Mouse (Mus musculus) kidney, postnatal 10 days (tissue): ENCODE data around the gene Hdac4.

Experiments used
- DNase-seq: peaks from one replicate; pipeline ENCODE4 v3.0.0; 2021; ENCODE audit warnings: mixed read lengths

The Hdac4 gene

DNA sequence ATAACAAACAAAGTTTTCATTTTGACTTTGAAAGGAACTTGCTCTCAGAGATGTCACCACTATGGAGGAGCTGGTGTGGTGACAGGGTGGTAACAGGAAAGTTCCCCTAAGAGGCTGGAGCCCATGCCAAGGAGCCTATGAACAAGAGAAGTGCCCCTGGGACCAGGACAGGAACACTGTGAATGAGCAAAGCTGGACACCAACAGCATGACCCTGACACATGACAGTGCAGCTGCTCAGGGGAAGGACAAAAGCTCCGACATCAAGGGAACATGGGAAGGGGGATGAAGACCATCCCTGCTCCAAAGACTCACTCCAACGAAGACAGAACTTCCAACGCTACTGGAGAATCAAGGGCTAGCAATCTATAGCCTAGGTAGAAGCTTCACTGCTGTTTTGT lies 97.0 kb downstream of the Hdac4 start:
- no peak for DNase-seq

DNA sequence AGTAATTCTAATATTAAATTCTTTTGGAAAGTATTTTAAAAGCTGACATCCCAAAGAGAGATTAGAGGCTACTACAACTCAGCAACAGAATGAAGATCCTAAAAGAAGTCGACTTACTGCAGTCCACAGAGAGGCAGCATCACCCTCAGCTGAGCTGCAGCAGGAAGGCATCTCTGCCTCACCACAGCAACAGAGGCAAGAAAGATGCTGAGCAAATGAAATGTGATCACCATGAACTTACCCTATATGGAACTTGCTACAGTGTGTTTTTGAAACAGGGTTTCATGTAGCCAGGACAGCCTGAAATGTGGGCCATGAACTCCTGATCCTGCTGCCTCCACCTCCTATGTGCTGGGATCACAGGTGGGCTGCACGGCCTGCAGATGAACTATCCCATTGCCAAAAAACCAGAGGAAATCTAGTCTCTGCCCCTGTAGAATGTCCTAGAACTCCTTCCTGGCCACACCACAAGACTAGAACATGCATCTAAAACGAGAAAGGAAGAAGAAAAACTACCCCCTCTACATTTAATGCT lies 98.4 kb downstream of the Hdac4 start:
- no peak for DNase-seq

DNA sequence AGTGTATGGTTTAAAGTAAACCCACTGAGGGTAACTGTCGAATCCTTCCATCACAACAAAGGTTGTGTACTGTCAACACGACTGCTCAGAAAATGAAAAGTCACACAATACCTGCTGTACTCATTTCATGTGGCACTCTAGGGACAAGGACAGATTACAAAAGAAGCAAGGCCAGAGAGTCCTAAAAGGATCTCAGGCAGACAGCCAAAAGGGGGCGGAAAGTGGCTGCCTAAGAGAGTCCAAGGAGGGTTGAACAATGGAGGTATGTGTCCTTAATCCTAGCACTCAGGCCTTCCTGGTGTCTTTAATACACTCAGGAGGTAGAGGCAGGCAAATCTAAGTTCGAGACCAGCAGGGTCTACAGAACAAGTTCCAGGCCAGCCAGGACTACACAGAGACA lies 103.2 kb downstream of the Hdac4 start:
- DNase-seq, result no peak

DNA sequence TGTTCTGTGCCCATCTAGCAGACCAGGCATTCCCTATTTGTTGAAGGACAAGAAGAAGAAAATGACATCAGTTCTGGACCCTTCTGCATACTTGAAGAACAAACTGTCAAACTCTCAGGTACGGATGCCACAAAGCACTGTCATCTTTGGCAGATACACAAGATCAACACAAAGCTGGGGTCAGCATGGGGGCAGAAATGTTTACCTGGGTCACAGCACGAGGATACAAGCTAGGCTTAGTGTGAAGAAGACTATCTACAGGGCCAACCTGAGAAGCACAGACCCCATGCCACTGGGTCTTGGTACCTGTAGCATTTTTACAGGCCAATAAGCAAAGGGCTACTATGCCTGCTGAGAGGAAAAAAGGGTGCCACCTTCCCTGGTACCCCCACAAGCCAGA lies 107.7 kb downstream of the Hdac4 start:
- DNase-seq, result no peak

GRCm38 (mm10) chr1:92087343-92087742 lies 108.2 kb downstream of the Hdac4 start:
- DNase-seq, result no peak

DNA sequence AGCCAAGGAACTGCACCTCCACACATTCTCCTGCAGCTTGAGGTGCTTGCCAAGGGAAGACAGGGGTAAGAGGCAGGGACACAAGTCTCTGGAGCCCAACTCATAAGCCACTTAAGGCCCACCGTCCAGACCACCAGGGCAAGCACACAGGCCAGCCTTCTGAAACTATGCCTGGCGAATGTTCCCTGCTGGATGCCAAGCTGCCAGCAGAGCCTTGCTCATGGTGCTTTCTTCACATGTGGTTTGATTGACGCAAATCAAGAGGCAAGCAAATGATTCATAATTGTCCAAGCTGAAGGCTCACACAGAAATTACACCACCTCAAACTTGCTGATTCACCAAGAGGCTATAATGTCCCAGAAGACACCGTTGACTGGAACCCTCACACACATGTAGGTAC lies 108.7 kb downstream of the Hdac4 start:
- DNase-seq, result no peak

DNA sequence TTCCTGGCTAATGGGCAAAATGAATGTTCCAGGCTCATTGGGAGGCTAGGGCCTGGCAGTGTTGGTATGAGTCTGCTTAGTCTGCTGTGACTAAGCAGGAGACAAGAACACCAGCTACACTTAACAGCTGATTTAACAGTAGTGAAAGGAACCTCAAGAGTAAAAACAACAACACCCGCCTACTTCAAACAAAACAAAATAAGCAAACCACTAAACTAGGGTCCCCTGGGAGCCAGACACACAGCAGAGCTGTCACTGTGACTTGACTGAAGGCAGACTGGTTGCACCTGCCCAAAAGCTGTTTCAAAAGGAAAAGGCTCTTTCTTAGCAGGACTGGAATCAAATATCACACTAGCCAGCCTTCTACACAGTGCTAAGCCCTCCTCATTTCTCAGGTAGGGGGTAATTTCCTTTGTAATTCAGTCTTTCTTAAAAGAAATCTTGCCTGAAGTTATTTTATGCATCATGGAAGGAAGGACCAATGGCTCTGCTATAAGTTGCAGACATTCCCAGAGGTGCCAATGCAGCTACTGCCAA lies 109.2 kb downstream of the Hdac4 start:
- DNase-seq, result peak; percentile 34

GRCm38 (mm10) chr1:92084738-92085137 lies 110.8 kb downstream of the Hdac4 start:
- no peak for DNase-seq

DNA sequence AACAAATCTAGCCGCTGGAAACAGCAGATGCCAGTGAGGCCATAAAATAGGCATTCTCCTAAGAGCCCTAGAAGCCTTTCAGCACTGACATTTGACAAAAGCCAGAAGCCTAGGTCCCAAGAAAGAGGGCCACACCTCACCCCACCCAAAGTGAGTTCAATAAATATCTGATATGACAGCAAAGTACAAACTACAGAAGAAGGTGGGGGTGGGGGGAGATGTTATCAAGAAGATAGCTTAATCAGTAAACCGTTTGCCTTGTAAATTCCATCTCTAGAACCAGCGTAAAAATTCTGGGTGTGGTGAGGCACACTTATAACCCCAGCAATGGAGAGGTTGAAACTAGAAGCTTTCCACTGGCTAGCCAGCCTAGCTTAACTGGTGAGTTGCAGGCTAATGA lies 111.5 kb downstream of the Hdac4 start:
- no peak for DNase-seq

DNA sequence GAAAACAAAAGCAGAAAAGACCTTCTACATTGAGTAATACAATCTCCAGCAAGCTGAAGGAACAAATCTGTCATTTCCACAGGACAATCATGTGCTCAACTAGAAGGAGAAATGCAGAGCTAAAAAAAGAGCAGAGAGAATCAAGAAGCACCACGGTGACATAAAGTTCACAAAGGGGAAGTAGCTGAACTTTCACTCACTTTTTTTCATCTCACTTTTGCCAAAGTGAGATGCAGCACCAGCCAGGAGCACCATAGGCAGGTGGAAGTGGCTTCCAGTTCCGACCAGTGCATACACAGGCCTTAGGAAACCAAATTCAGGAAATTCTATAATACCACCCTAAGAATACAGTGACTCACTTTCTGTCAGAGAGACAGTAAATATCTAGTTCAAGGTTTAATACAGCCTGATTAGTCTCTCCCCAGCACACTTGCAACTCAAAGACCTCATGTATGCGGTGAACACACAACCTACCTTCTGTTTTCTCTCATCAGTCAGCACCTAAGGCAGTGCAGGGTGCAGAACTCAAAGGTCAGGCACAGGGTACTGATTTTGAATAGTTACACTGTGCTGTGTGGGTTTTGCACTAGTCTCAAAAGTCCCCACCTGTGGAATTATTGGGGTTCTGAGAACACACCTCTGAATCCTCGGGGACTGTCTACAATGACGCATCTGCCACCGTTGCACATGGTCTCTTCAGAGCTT lies 112.5 kb downstream of the Hdac4 start:
- no peak for DNase-seq

- DNase-seq, result no peak
Observed at GRCm38 (mm10) chr1:92082156-92082836, 113.2 kb downstream of the Hdac4 start.

- DNase-seq, result peak; percentile 35
Observed at GRCm38 (mm10) chr1:92079982-92080537, 115.4 kb downstream of the Hdac4 start.

DNA sequence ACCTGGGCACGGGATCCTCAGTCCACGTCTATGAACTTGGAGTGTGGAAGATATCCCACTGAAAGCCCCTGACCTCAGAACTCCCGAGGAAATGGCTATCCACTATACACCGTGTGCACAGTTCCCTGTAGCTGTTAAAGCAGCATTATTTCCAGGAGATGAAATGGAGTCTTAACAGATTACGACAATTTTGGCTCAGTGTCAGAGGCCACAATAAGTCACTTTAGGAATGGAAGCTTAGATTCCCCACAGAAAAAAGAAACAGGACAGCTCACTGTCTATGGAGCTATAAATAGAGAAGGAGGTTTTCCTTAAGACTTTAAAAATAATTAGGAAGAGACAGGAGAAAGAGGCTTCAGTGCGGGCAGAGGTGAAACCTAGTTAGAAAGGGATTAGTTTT lies 120.2 kb downstream of the Hdac4 start:
- DNase-seq, result peak; percentile 39

DNA sequence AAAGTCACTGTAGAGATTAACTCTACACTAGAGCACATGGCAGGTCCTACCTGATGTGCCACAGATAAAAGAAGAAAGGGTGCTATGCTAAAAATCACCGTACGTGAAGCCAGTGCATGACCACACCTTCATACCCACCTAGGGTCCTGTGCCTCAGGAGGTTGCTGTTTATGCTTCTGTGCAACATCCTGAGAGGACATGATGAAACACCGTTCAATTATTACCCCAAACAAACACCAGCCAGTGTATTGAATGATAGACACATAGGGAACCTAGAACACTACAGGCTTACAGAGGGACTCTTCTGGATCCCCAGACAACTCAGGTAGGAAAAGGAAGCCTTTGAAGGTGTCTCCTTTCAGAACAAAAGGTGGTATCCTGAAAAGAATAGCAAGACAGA lies 120.8 kb downstream of the Hdac4 start:
- DNase-seq, result no peak

GRCm38 (mm10) chr1:92069932-92070677 lies 125.4 kb downstream of the Hdac4 start:
- DNase-seq, result no peak

- DNase-seq, result no peak
Observed at GRCm38 (mm10) chr1:92069464-92069863, 126.0 kb downstream of the Hdac4 start.

DNA sequence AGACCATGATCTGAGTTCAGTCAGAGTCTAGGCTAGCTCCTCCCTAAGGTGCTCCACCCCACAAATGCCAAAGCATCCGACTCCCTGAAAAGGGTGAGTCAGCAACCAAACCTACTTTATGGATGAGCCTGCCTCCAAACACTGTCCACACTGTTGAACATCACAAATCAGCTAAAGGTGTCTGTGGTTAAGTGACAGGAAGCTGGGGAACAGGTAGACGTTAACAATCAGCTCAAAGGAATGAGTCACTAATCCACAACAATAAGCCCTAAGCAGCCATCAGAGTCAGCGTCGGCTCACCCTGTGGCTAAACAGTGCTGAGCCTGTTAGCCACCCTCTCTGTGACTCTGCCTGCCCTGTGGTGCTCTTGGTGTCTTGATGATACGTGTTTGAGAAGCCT lies 131.2 kb downstream of the Hdac4 start:
- DNase-seq, result no peak

DNA sequence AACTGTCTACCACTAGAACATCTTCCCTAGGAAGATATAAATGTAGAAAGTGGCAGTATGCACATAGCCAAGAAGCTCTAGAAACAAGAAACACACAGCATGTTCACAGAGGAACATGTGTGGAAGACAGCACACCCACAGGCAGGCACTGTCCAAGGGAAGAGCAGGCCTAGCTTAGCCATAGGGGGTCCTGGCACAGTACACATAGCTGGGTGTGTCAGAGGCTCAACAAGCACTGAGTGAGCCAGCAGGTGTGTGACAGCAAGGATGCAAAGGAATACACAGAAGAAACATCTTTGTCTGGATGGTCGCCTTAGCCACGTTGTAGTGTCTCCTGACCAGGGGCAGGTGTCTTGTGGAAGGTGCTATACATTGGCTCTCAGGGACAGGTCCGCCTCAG lies 132.2 kb downstream of the Hdac4 start:
- DNase-seq, result no peak

GRCm38 (mm10) chr1:92061198-92062073 lies 134.1 kb downstream of the Hdac4 start:
- DNase-seq, result no peak

- no peak for DNase-seq
Observed at GRCm38 (mm10) chr1:92060532-92061064, 134.9 kb downstream of the Hdac4 start.

GRCm38 (mm10) chr1:92059571-92059970 lies 135.9 kb downstream of the Hdac4 start:
- DNase-seq, result no peak
